Mouse (Mus musculus): ENCODE results near the gene Map4k3. TPM values are rescaled to one million over a fixed set of nuclear protein-coding genes. Genes with fewer than 3 reads are reported as not detected.
"Not testable (repeated sequence)": the region's sequence is repeated elsewhere in the genome, so short reads cannot be mapped to it uniquely, and the experiment has no call there.

Gene Map4k3
- polyA plus RNA-seq, 1 experiment from 2014 or later, result 34.0 TPM

DNA sequence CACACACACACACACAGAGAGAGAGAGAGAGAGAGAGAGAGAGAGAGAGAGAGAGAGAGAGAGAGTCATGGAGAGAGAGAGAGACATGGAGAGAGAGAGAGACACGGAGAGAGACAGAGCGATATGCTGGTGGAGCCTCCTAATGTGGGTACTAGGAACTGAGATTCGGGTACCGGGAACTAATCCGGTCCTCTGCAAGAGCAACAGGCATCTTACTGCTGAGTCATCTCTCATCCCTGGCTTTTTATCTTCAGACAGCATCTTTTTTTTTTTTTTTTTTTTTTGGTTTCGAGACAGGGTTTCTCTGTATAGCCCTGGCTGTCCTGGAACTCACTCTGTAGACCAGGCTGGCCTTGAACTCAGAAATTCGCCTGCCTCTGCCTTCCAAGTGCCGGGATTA, 32.9 kb upstream of the Map4k3 start:
- H3K4me1 ChIP-seq (ENCODE audit: control insufficient read depth, insufficient read depth, low read length); H3K4me2 ChIP-seq (ENCODE audit: low read depth, low read length); H3K27ac ChIP-seq (ENCODE audit: low read depth, low read length); H3K9ac ChIP-seq (replicated peaks; ENCODE audit: low read depth, low read length); H3K4me3 ChIP-seq (ENCODE audit: low read depth, low read length); H3K9me3 ChIP-seq (ENCODE audit: control insufficient read depth, low read length); H3K36me3 ChIP-seq (ENCODE audit: control insufficient read depth, insufficient read depth, low read length); ATAC-seq (ENCODE audit: low read depth); H3K27me3 ChIP-seq (ENCODE audit: control insufficient read depth, insufficient read depth, low read length): not testable (repeated sequence)
- WGBS, result 88% methylated on average over 7 of the region's 8 CpGs

DNA sequence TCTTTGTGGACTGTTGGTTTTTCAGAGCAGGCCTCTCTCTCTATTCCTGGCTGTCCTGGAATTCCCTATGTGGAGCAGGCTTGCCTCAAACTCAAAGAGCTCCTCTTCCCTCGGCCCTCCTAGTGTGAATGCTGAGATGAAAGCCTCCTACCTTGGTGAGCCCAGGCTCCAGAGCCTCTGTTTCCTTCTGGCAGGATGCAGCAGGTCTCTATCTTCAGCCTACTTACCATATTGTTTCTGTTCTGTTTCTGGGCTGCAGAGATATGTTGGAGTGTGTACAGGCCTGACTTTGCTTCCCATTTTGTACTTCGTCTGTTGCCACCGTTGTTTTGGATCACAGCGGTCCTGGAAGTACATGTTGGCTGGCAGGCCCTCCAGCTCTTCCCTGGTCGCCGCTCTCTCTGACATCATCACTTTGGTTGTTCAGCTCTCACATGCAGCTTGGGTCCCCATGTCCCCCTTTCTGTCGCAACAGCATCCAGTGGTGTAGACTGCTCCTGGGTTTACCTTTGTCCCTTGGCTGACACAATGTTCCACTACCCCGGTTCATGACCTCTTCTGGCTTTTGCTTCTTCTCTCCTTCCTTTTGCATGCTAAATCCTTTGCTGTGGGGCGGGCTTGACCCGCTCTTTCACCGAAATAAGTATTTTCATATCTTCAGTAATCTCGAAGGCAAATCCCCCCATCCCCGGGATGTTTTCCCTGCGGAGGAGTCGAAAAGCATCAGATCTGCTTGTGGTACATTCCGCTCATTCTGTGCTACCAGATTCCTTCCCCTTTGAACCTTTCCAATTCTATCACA, 32.3 kb upstream of the Map4k3 start:
- Histone ChIP-seq H3K9ac (replicated peaks; ENCODE audit: low read depth, low read length) (no peak overlapping the region), H3K36me3 (ENCODE audit: control insufficient read depth, insufficient read depth, low read length) (no peaks in the 10 kb centered on the region), H3K4me1 (ENCODE audit: control insufficient read depth, insufficient read depth, low read length) (no peaks in the 10 kb centered on the region), H3K9me3 (ENCODE audit: control insufficient read depth, low read length) (no peaks in the 10 kb centered on the region), H3K4me2 (ENCODE audit: low read depth, low read length) (no peak overlapping the region), H3K27ac (ENCODE audit: low read depth, low read length) (no peak overlapping the region), H3K27me3 (ENCODE audit: control insufficient read depth, insufficient read depth, low read length) (no peaks in the 10 kb centered on the region), H3K4me3 (ENCODE audit: low read depth, low read length) (no peak overlapping the region)
- no peak for ATAC-seq (ENCODE audit: low read depth)
- WGBS, result 95% methylated on average over 16 of the region's 16 CpGs

DNA sequence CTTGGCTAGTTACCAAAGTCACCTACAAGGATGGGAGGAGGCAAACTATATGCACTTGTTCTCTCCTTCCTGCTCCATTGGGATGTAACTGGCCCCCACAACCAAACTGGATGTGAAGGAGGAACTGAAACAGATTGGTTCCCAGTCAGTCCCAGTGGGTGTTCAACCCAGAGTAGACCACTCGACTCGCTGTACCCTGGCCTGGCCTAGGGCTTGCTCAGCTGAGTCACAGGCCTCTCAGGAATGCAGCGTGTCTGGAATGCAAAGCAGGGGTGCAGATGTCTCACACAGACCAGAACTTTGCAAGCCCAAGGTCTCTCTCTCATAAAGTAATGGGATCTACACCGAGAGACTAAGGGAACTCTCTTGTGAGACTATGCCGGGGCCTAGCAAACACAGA, 27.8 kb upstream of the Map4k3 start:
- H3K27ac ChIP-seq (ENCODE audit: low read depth, low read length), result no peak overlapping the region
- no peaks in the 10 kb centered on the region for H3K9me3 ChIP-seq (ENCODE audit: control insufficient read depth, low read length)
- ATAC-seq (ENCODE audit: low read depth), result no peak
- 0 out of 2 replicates have a peak, but pooled peaks cover 6% of the 10 kb centered on the region for H3K4me1 ChIP-seq (ENCODE audit: control insufficient read depth, insufficient read depth, low read length)
- no peaks in the 10 kb centered on the region for H3K36me3 ChIP-seq (ENCODE audit: control insufficient read depth, insufficient read depth, low read length)
- 77% methylated on average over 5 of the region's 5 CpGs for WGBS
- no peak overlapping the region for H3K9ac ChIP-seq (replicated peaks; ENCODE audit: low read depth, low read length)
- no peak overlapping the region for H3K4me2 ChIP-seq (ENCODE audit: low read depth, low read length)
- H3K27me3 ChIP-seq (ENCODE audit: control insufficient read depth, insufficient read depth, low read length), result no peaks in the 10 kb centered on the region
- no peak overlapping the region for H3K4me3 ChIP-seq (ENCODE audit: low read depth, low read length)

DNA sequence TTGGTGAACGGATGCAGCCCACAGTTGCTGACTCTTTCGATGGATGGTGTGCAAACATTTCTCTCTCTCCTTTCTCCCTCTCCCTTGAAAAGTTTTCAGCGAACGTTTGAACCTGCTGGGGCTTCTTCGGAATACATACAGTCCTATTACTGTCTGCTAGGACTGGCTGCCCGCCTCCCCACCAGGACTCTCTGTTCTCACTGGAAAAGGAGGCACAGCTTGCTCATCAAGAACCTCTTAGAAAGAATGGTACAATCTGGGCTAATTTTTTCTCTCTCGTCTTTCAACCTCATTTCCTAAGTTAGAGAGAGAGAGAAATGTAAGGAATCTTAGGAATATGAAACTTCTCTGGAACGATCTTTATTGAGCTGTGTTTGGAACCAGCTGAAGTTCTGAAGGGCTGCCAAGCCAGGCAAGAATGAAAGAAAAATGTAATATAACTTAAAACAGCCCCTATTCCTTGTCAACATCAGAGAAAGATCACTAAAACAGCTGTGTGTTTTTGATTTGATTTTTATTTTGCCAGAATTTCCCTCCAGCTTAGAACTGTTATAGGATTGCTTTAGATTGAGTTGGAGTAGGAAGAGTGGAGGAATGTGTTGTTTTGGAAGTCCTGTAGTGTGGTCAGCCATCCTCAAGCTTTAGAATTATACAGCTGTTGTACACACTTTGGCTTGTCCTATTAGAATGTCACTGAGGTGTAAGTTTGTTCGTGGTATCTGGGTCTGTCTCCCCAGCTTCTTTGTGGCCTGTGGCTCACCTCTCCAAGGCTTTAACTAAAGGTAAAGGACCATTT, 27.0 kb upstream of the Map4k3 start:
- no peak overlapping the region for H3K4me2 ChIP-seq (ENCODE audit: low read depth, low read length)
- H3K9ac ChIP-seq (replicated peaks; ENCODE audit: low read depth, low read length), result no peak overlapping the region
- no peak for ATAC-seq (ENCODE audit: low read depth)
- H3K36me3 ChIP-seq (ENCODE audit: control insufficient read depth, insufficient read depth, low read length), result no peaks in the 10 kb centered on the region
- 0 out of 2 replicates have a peak, but pooled peaks cover 6% of the 10 kb centered on the region for H3K4me1 ChIP-seq (ENCODE audit: control insufficient read depth, insufficient read depth, low read length)
- 86% methylated on average over 9 of the region's 9 CpGs for WGBS
- no peaks in the 10 kb centered on the region for H3K27me3 ChIP-seq (ENCODE audit: control insufficient read depth, insufficient read depth, low read length)
- H3K27ac ChIP-seq (ENCODE audit: low read depth, low read length), result no peak overlapping the region
- no peak overlapping the region for H3K4me3 ChIP-seq (ENCODE audit: low read depth, low read length)
- no peaks in the 10 kb centered on the region for H3K9me3 ChIP-seq (ENCODE audit: control insufficient read depth, low read length)

GRCm38 (mm10) chr17:80754589-80754988, 26.3 kb upstream of the Map4k3 start:
- Histone ChIP-seq H3K4me3 (ENCODE audit: low read depth, low read length) (no peak overlapping the region), H3K36me3 (ENCODE audit: control insufficient read depth, insufficient read depth, low read length) (no peaks in the 10 kb centered on the region), H3K4me1 (ENCODE audit: control insufficient read depth, insufficient read depth, low read length) (0 out of 2 replicates have a peak, but pooled peaks cover 6% of the 10 kb centered on the region), H3K27ac (ENCODE audit: low read depth, low read length) (no peak overlapping the region), H3K27me3 (ENCODE audit: control insufficient read depth, insufficient read depth, low read length) (no peaks in the 10 kb centered on the region), H3K9ac (replicated peaks; ENCODE audit: low read depth, low read length) (no peak overlapping the region), H3K4me2 (ENCODE audit: low read depth, low read length) (no peak overlapping the region), H3K9me3 (ENCODE audit: control insufficient read depth, low read length) (no peaks in the 10 kb centered on the region)
- no peak for ATAC-seq (ENCODE audit: low read depth)
- WGBS, result 66% methylated on average over 8 of the region's 8 CpGs

DNA sequence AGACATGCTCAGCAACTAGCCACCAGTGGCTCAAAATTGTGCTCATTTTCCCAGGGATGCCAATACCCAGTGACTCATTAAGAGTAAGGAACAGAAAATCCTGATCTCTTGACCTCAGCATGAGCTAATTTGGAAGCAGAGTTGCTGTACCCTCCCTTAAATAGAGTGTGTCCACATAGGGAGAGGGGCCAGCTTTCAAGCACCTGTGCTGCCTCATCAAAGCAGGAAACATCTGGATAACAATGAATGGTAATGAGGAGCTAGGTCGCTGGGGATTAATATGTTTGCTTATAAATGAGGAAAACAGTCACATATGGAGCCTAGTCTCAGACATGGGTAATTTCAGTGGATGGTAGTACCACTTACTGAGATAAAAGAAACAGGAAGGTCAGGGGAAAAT, 24.2 kb upstream of the Map4k3 start:
- WGBS, result 18% methylated on average over 1 of the region's 1 CpGs
- Histone ChIP-seq H3K9me3 (ENCODE audit: control insufficient read depth, low read length) (no peaks in the 10 kb centered on the region), H3K4me3 (ENCODE audit: low read depth, low read length) (no peak overlapping the region), H3K27ac (ENCODE audit: low read depth, low read length) (no peak overlapping the region), H3K36me3 (ENCODE audit: control insufficient read depth, insufficient read depth, low read length) (no peaks in the 10 kb centered on the region), H3K9ac (replicated peaks; ENCODE audit: low read depth, low read length) (no peak overlapping the region), H3K4me1 (ENCODE audit: control insufficient read depth, insufficient read depth, low read length) (0 out of 2 replicates have a peak, but pooled peaks cover 6% of the 10 kb centered on the region), H3K4me2 (ENCODE audit: low read depth, low read length) (no peak overlapping the region), H3K27me3 (ENCODE audit: control insufficient read depth, insufficient read depth, low read length) (no peaks in the 10 kb centered on the region)
- ATAC-seq (ENCODE audit: low read depth), result 0 out of 2 replicates have a peak, but pooled peaks have one; percentile 49

DNA sequence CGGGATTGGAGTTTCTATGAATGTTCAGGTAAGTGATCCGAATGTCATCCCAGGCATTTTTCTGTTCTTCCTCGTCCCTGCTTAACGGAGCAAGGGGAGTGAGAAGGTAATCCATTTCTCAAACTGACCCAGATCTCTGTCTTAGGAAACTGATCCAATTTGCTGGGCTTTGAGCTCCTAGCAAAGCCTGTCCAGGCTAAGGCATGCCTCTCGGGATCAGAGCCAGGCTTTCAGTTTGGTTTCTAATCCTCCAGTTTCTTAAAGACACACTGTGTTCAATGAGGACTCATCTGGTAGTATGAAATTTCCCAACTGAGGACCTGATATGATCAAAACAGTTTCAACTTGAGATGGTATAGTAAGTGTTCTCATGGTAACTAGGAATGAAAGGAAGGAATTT, 11.1 kb upstream of the Map4k3 start:
- Histone ChIP-seq H3K4me2 (ENCODE audit: low read depth, low read length) (no peak overlapping the region), H3K9me3 (ENCODE audit: control insufficient read depth, low read length) (no peaks in the 10 kb centered on the region), H3K4me1 (ENCODE audit: control insufficient read depth, insufficient read depth, low read length) (no peaks in the 10 kb centered on the region), H3K27ac (ENCODE audit: low read depth, low read length) (no peak overlapping the region), H3K9ac (replicated peaks; ENCODE audit: low read depth, low read length) (no peak overlapping the region), H3K4me3 (ENCODE audit: low read depth, low read length) (no peak overlapping the region), H3K36me3 (ENCODE audit: control insufficient read depth, insufficient read depth, low read length) (no peaks in the 10 kb centered on the region), H3K27me3 (ENCODE audit: control insufficient read depth, insufficient read depth, low read length) (no peaks in the 10 kb centered on the region)
- no peak for ATAC-seq (ENCODE audit: low read depth)
- 82% methylated on average over 5 of the region's 5 CpGs for WGBS

DNA sequence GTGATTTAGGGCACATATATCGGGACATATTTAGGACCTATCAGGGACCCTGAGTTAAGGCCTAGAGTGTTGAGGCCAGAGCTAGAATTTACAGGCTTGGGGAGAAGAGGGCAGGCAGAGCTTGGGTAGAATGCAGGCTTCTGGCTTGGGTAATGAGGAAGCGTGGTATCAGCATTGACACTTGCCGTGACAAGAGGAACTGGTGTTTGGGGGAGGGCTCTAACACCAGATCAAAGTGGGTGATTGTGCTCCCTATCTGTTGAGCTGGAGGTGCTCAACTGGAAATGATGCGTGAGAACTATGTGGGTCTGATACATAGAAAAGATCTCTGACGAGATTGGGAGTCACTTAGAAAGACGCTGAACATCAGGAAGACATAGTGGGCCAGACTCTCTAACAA, 6.4 kb upstream of the Map4k3 start:
- Histone ChIP-seq H3K27me3 (ENCODE audit: control insufficient read depth, insufficient read depth, low read length) (no peaks in the 10 kb centered on the region), H3K9me3 (ENCODE audit: control insufficient read depth, low read length) (no peaks in the 10 kb centered on the region), H3K9ac (replicated peaks; ENCODE audit: low read depth, low read length) (no peak overlapping the region), H3K36me3 (ENCODE audit: control insufficient read depth, insufficient read depth, low read length) (no peaks in the 10 kb centered on the region), H3K4me1 (ENCODE audit: control insufficient read depth, insufficient read depth, low read length) (no peaks in the 10 kb centered on the region), H3K4me2 (ENCODE audit: low read depth, low read length) (no peak overlapping the region), H3K4me3 (ENCODE audit: low read depth, low read length) (no peak overlapping the region), H3K27ac (ENCODE audit: low read depth, low read length) (no peak overlapping the region)
- WGBS, result 78% methylated on average over 6 of the region's 6 CpGs
- no peak for ATAC-seq (ENCODE audit: low read depth)

Measured in neural tube, embryonic 14.5 days (tissue).